Mouse (Mus musculus): ENCODE measurements around the gene 2610008E11Rik.

- TF ChIP-seq CTCF (IDR thresholded peaks at IDR 0.05; ENCODE audit: control insufficient read depth, insufficient read depth, insufficient replicate concordance, low read depth, low read length) = no peak
- TF ChIP-seq POLR2A (IDR thresholded peaks at IDR 0.05; ENCODE audit: control insufficient read depth, low read depth, low read length) = no peak; the same call in 1 of the 2 replicates
Measured at GRCm38 (mm10) chr10:79089000-79089399, 8.4 kb downstream of the 2610008E11Rik start.

Data from testis, adult 2 months (tissue).